Mouse (Mus musculus): ENCODE results near the gene Ralgps1. TPM values are rescaled to one million over a fixed set of nuclear protein-coding genes. Genes with fewer than 3 reads are reported as not detected.

Gene Ralgps1
- polyA plus RNA-seq, 1 experiment: 0.53 TPM

- Histone ChIP-seq H3K4me3 (replicated peaks) (no peak overlapping the region), H3K27me3 (replicated peaks) (peaks cover 57% of the 10 kb centered on the region), H3K9me3 (peaks cover 3% of the 10 kb centered on the region; the same call in 1 of the 2 replicates), H3K4me1 (peaks cover 30% of the 10 kb centered on the region), H3K36me3 (replicated peaks; ENCODE audit: low read length) (no peaks in the 10 kb centered on the region)
- TF ChIP-seq GATA1 (IDR thresholded peaks at IDR 0.05; ENCODE audit: borderline replicate concordance, low read length) (no peak), FLI1 (IDR thresholded peaks at IDR 0.05; ENCODE audit: low read length) (no peak)
These were observed 6.6 kb downstream of the Ralgps1 start for GRCm38 (mm10) chr2:33364656-33365055.

- TF ChIP-seq GATA1 (IDR thresholded peaks at IDR 0.05; ENCODE audit: borderline replicate concordance, low read length): no peak
- no peak for TF ChIP-seq FLI1 (IDR thresholded peaks at IDR 0.05; ENCODE audit: low read length)
These were observed 7.4 kb downstream of the Ralgps1 start for GRCm38 (mm10) chr2:33363890-33364289.

GRCm38 (mm10) chr2:33361139-33361716, 10.1 kb downstream of the Ralgps1 start:
- Histone ChIP-seq H3K27me3 (replicated peaks) (peaks cover 60% of the 10 kb centered on the region), H3K36me3 (replicated peaks; ENCODE audit: low read length) (peaks cover 11% of the 10 kb centered on the region), H3K4me3 (replicated peaks) (no peak overlapping the region), H3K4me1 (peaks cover 50% of the 10 kb centered on the region), H3K9me3 (peaks cover 27% of the 10 kb centered on the region)
- no peak for TF ChIP-seq FLI1 (IDR thresholded peaks at IDR 0.05; ENCODE audit: low read length)
- TF ChIP-seq GATA1 (IDR thresholded peaks at IDR 0.05; ENCODE audit: borderline replicate concordance, low read length): no peak

More at GRCm38 (mm10) chr2:33363890-33364289, 7.4 kb downstream of the Ralgps1 start:
- no peaks in the 10 kb centered on the region for H3K36me3 ChIP-seq (replicated peaks; ENCODE audit: low read length)
- peaks cover 52% of the 10 kb centered on the region for H3K27me3 ChIP-seq (replicated peaks)
- H3K9me3 ChIP-seq: peaks cover 10% of the 10 kb centered on the region
- peaks cover 31% of the 10 kb centered on the region for H3K4me1 ChIP-seq
- H3K4me3 ChIP-seq (replicated peaks): no peak overlapping the region

GRCm38 (mm10) chr2:33360564-33360963, 10.7 kb downstream of the Ralgps1 start:
- Histone ChIP-seq H3K4me1 (peaks cover 51% of the 10 kb centered on the region), H3K9me3 (peaks cover 27% of the 10 kb centered on the region), H3K27me3 (replicated peaks) (peaks cover 61% of the 10 kb centered on the region), H3K4me3 (replicated peaks) (peak overlapping the region; percentile 7), H3K36me3 (replicated peaks; ENCODE audit: low read length) (peaks cover 11% of the 10 kb centered on the region)
- TF ChIP-seq GATA1 (IDR thresholded peaks at IDR 0.05; ENCODE audit: borderline replicate concordance, low read length) (no peak), FLI1 (IDR thresholded peaks at IDR 0.05; ENCODE audit: low read length) (no peak)

- peaks cover 27% of the 10 kb centered on the region for H3K9me3 ChIP-seq
- H3K36me3 ChIP-seq (replicated peaks; ENCODE audit: low read length): peaks cover 11% of the 10 kb centered on the region
- TF ChIP-seq GATA1 (IDR thresholded peaks at IDR 0.05; ENCODE audit: borderline replicate concordance, low read length) (no peak), FLI1 (IDR thresholded peaks at IDR 0.05; ENCODE audit: low read length) (no peak)
- peaks cover 54% of the 10 kb centered on the region for H3K4me1 ChIP-seq
- H3K27me3 ChIP-seq (replicated peaks): peaks cover 62% of the 10 kb centered on the region
- peak overlapping the region; percentile 78 for H3K4me3 ChIP-seq (replicated peaks)
These were observed 12.1 kb downstream of the Ralgps1 start for GRCm38 (mm10) chr2:33359184-33359583.

- no peak for TF ChIP-seq FLI1 (IDR thresholded peaks at IDR 0.05; ENCODE audit: low read length)
- Histone ChIP-seq H3K36me3 (replicated peaks; ENCODE audit: low read length) (peaks cover 11% of the 10 kb centered on the region), H3K4me1 (peaks cover 73% of the 10 kb centered on the region), H3K27me3 (replicated peaks) (peaks cover 64% of the 10 kb centered on the region), H3K4me3 (replicated peaks) (no peak overlapping the region), H3K9me3 (peaks cover 27% of the 10 kb centered on the region)
These were observed 13.9 kb downstream of the Ralgps1 start for GRCm38 (mm10) chr2:33357250-33357838.

- H3K4me3 ChIP-seq (replicated peaks): no peak overlapping the region
- TF ChIP-seq GATA1 (IDR thresholded peaks at IDR 0.05; ENCODE audit: borderline replicate concordance, low read length): no peak
- TF ChIP-seq FLI1 (IDR thresholded peaks at IDR 0.05; ENCODE audit: low read length): no peak
- H3K4me1 ChIP-seq: peaks cover 79% of the 10 kb centered on the region
- H3K27me3 ChIP-seq (replicated peaks): peaks cover 66% of the 10 kb centered on the region
- peaks cover 11% of the 10 kb centered on the region for H3K36me3 ChIP-seq (replicated peaks; ENCODE audit: low read length)
- H3K9me3 ChIP-seq: peaks cover 27% of the 10 kb centered on the region
These were observed 15.7 kb downstream of the Ralgps1 start for GRCm38 (mm10) chr2:33355558-33355957.

- Histone ChIP-seq H3K36me3 (replicated peaks; ENCODE audit: low read length) (peaks cover 8% of the 10 kb centered on the region), H3K4me3 (replicated peaks) (peak overlapping the region; percentile 84)
- no peak for TF ChIP-seq FLI1 (IDR thresholded peaks at IDR 0.05; ENCODE audit: low read length)
- no peak for TF ChIP-seq GATA1 (IDR thresholded peaks at IDR 0.05; ENCODE audit: borderline replicate concordance, low read length)
These were observed 17.9 kb downstream of the Ralgps1 start for GRCm38 (mm10) chr2:33353432-33353831.

GRCm38 (mm10) chr2:33351449-33351848, 19.8 kb downstream of the Ralgps1 start:
- Histone ChIP-seq H3K9me3 (no peaks in the 10 kb centered on the region), H3K4me3 (replicated peaks) (peak overlapping the region; percentile 15), H3K4me1 (peaks cover 59% of the 10 kb centered on the region), H3K36me3 (replicated peaks; ENCODE audit: low read length) (no peaks in the 10 kb centered on the region), H3K27me3 (replicated peaks) (peaks cover 54% of the 10 kb centered on the region)
- TF ChIP-seq GATA1 (IDR thresholded peaks at IDR 0.05; ENCODE audit: borderline replicate concordance, low read length) (no peak), FLI1 (IDR thresholded peaks at IDR 0.05; ENCODE audit: low read length) (no peak)

More at GRCm38 (mm10) chr2:33353432-33353831, 17.9 kb downstream of the Ralgps1 start:
- Histone ChIP-seq H3K9me3 (peaks cover 12% of the 10 kb centered on the region), H3K4me1 (peaks cover 63% of the 10 kb centered on the region), H3K27me3 (replicated peaks) (peaks cover 65% of the 10 kb centered on the region)

GRCm38 (mm10) chr2:33350921-33351320, 20.4 kb downstream of the Ralgps1 start:
- peak overlapping the region; percentile 15 for H3K4me3 ChIP-seq (replicated peaks)
- no peaks in the 10 kb centered on the region for H3K36me3 ChIP-seq (replicated peaks; ENCODE audit: low read length)
- peaks cover 58% of the 10 kb centered on the region for H3K27me3 ChIP-seq (replicated peaks)
- TF ChIP-seq GATA1 (IDR thresholded peaks at IDR 0.05; ENCODE audit: borderline replicate concordance, low read length) (no peak), FLI1 (IDR thresholded peaks at IDR 0.05; ENCODE audit: low read length) (no peak)
- no peaks in the 10 kb centered on the region for H3K9me3 ChIP-seq
- H3K4me1 ChIP-seq: peaks cover 64% of the 10 kb centered on the region
